Mouse (Mus musculus) T-cell, adult 2 months (primary cell): ENCODE data around the gene Acat3.
"Not testable (repeated sequence)": the region's sequence is repeated elsewhere in the genome, so short reads cannot be mapped to it uniquely, and the experiment has no call there.

ENCODE experiments used
- DNase-seq: peaks from one replicate; pipeline ENCODE4 v3.0.0; 2022; ENCODE audit warnings: low spot score

Acat3 gene

GRCm38 (mm10) chr17:12940151-12940805 lies at the start of gene Acat3:
TSS of gene Acat3 (minus strand) at chr17:12940600.
- no peak for DNase-seq

DNA sequence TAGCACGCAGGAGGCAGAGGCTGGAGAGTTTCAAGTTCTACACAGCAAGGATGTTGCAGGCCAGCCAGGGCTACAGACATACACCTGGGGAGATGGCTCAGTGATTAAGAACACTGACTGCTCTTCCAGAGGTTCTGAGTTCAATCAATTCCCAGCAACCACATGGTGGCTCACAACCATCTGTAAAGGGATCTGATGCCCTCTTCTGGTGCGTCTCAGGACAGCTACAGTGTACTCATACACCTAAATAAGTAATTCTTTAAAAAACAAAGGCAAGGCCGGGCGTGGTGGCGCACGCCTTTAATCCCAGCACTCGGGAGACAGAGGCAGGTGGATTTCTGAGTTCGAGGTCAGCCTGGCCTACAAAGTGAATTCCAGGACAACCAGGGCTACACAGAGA lies 47.7 kb upstream of the Acat3 start:
- DNase-seq: peak; percentile 38

- DNase-seq: no peak
Measured at GRCm38 (mm10) chr17:12983988-12984387, 43.6 kb upstream of the Acat3 start.

DNA sequence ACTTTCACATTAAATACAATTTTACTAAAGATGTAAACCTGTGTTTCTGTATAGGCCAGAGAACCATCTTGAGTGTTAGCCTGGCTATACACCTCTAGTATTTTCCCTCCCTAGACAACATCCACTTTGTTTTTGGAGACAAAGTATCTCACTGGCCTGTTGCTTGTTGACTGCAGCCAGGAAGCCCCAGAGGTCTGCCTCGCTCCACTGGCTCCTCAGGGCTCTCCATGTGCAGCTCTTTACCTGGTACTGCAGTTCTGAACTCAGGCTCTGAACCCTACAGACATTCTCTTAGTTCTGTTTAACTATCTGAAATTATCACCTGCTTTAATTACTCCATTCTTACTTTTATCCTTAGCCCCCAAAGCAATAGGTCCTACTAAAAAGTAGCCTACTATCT lies 38.1 kb upstream of the Acat3 start:
- no peak for DNase-seq

GRCm38 (mm10) chr17:12973851-12974250 lies 33.5 kb upstream of the Acat3 start:
- no peak for DNase-seq

- no peak for DNase-seq
Measured at GRCm38 (mm10) chr17:12967173-12967572, 26.8 kb upstream of the Acat3 start.

- DNase-seq: no peak
Measured at GRCm38 (mm10) chr17:12963476-12963875, 23.1 kb upstream of the Acat3 start.

DNA sequence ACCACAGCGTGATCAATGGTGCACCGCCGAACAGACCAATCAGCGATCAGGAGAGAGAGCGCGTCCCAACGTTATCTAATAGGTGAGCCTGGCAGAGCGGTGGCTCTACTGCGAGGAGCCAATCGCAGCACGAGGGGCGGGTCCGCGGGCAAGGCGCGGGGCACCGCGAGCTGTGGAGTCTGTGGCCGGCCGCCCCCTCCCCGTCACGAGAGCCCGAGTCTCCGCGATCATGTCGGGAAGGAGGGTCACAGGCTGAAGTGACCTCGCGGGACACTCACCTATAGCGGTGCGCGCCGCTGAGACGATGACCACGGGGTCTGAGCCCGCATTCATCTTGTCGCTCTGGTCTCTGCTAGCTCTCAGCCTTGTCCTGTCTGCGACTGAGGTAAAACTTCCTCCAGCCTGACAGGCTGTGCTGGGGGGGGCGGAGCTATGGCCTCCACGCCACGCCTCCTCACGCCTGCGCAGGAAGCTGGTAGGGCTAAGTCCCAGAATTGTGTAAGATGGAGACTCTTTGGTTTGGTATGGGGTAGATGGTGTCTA lies 20.0 kb upstream of the Acat3 start, which contains the start of gene Acat2:
Gene Acat2 (minus strand): TSS at position 417 of the 543 bp plus-strand sequence.
- peak; percentile 96 for DNase-seq

DNA sequence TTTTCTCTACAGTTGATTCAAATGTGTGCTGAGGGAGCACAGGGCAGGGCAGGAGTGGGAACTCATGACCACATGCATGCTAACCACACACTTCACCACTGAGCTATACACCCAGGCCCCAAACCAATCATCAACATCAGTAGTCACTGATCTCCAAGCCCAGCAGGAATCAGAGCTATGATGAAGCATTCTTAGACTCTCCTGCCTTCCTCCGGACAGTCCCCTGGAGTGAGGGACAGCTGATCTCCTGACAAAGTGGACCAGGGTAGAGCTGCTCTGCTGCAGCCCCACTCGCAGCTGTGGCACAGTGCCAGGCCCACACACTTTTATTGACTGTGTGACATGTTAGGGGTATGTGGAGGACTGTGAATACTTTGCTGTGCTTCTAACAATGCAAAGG lies 19.0 kb upstream of the Acat3 start:
- not testable (repeated sequence) for DNase-seq

- DNase-seq: no peak
Measured at GRCm38 (mm10) chr17:12956664-12957063, 16.3 kb upstream of the Acat3 start.

DNA sequence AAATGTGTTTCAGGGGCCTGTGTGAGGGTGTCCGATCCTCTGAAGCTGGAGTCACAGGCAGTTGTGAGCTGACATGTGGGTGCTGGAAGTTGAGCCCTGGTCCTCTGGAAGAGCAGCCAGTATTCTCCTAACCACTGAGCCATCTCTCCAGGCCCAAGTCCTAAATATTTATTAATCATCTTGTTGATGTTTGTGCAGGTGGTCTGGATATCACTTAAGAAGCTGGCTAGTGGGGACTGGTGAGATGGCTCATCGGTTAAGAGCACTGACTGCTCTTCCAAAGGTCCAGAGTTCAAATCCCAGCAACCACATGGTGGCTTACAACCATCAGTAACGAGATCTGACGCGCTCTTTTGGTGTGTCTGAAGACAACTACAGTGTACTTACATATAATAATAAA lies 9.3 kb upstream of the Acat3 start:
- DNase-seq: no peak

GRCm38 (mm10) chr17:12942459-12943162 lies 2.2 kb upstream of the Acat3 start:
- DNase-seq: no peak

GRCm38 (mm10) chr17:12941543-12942260 lies 1.3 kb upstream of the Acat3 start:
- DNase-seq: no peak

DNA sequence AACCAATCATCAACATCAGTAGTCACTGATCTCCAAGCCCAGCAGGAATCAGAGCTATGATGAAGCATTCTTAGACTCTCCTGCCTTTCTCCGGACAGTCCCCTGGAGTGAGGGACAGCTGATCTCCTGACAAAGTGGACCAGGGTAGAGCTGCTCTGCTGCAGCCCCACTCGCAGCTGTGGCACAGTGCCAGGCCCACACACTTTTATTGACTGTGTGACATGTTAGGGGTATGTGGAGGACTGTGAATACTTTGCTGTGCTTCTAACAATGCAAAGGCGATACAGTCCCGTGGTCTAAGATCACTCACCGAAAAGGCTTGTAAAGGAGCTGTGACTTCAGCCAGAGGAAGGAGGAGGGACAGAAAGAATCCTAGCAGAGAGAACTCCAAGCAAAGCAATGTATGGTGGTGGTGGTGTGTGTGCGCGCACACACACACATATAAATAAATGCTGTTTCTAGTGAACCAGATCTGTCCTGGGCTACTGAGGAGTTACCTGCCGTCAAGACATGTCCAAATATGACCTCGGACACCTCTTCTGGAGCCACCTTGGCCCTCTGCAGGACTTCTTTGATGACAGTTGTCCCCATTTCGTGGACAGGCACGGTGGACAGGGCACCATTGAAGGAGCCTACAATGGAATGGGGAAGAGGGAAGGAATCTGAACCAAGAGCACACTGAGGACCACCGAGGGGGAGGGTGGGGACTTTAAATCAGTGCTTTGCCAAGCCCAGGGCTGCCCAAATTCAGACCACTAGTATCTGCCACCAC lies 837 bp downstream of the Acat3 start:
- DNase-seq: not testable (repeated sequence)

- no peak for DNase-seq
Measured at GRCm38 (mm10) chr17:12938077-12938476, 2.3 kb downstream of the Acat3 start.

- no peak for DNase-seq
Measured at GRCm38 (mm10) chr17:12937412-12937970, 2.9 kb downstream of the Acat3 start.

- DNase-seq: no peak
Measured at GRCm38 (mm10) chr17:12935719-12936118, 4.7 kb downstream of the Acat3 start.

DNA sequence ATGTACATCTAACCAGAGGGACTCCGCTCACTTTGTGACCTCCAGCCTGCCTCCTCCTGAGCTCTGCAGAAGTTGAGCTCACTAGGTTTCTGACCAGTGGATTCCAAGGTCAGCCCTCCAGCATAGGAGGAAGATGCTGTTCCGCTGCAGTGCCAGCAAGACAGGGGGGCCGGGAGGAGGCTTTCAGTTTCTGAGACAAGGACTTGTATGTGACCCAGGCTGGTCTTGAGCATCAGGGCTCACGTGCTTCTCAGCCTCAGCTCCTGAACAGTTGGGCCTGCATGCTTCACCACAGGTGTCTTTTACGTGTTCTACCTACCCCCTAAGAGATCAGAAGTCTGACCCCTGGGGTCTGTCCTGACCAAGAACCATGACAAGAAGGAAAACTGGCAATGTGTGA lies 8.8 kb downstream of the Acat3 start:
- DNase-seq: not testable (repeated sequence)

DNA sequence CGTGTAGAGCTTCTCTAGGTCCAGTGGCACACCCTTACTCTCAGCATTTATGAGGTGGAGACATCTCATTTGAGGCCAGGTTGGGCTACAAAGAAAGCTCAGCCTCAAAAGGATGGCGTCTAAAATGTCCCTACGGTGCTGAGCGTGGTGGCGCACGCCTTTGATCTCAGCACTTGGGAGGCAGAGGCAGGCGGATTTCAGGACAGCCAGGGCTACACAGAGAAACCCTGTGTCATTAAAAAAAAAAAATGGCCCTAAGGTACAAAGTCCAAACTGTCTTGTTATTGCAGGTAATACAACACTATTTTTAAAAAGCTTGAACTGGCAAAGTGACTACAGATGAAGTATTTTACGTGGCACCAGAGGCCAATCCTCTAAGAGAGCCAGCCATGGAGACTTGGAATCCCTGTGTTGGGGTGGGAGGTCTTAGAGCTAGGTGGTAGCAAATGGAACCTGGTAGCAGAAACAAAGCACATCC lies 14.7 kb downstream of the Acat3 start:
- DNase-seq: no peak

GRCm38 (mm10) chr17:12925001-12925400 lies 15.4 kb downstream of the Acat3 start:
- no peak for DNase-seq

DNA sequence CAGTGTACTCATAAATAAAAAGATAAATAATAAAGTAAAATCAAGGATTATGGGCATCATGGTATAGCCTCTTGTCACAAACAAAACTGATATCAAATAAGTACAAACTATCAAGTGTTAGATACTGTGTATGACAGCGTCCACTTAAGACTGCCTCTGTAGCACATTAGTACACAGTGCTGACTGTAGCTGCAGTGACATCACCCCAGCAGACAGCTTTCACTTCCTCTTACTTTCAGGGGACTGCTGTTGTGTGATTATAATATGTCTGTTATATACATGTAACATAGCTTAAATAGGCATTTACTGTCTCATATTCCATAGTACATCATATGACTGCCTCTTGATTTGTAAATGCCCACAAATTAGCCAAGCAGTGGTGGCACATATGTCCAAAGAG lies 19.3 kb downstream of the Acat3 start:
- no peak for DNase-seq
